Mouse (Mus musculus): ENCODE results near the gene Plcb1. TPM values are rescaled to one million over a fixed set of nuclear protein-coding genes. Genes with fewer than 3 reads are reported as not detected.
"Not testable (repeated sequence)": the region's sequence is repeated elsewhere in the genome, so short reads cannot be mapped to it uniquely, and the experiment has no call there.

Plcb1 gene
- total RNA-seq, 1 experiment from 2014 or later, result 2.3 TPM

DNA sequence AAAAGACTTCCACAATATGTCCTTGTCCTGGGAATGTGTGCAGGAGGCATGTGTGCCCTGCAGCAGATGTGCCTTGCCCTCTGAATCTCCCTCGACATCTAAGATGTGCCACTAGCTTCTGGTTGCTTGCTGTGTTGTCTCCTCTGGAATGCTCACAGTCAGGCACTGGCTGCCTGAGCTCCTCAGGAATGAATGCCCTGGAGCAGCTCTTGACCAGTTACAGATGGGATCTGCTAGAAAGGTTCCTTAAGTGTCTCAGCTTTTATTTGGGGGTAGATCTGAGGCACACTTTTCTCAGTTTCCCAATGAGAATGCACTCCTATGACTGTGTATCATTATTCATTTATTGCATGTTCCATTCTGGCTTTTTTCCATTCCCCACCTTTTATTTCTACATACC lies 151.8 kb downstream of the Plcb1 start:
- ATAC-seq (ENCODE audit: extremely low read depth, insufficient number of reproducible peaks, low FRiP score, poor library complexity, severe bottlenecking), result no peak

GRCm38 (mm10) chr2:134942039-134942438 lies 156.2 kb downstream of the Plcb1 start:
- ATAC-seq (ENCODE audit: extremely low read depth, insufficient number of reproducible peaks, low FRiP score, poor library complexity, severe bottlenecking), result no peak

- no peak for ATAC-seq (ENCODE audit: extremely low read depth, insufficient number of reproducible peaks, low FRiP score, poor library complexity, severe bottlenecking)
These were observed 157.1 kb downstream of the Plcb1 start for GRCm38 (mm10) chr2:134942919-134943318.

GRCm38 (mm10) chr2:134946331-134946730 lies 160.5 kb downstream of the Plcb1 start:
- no peak for ATAC-seq (ENCODE audit: extremely low read depth, insufficient number of reproducible peaks, low FRiP score, poor library complexity, severe bottlenecking)

- no peak for ATAC-seq (ENCODE audit: extremely low read depth, insufficient number of reproducible peaks, low FRiP score, poor library complexity, severe bottlenecking)
These were observed 161.0 kb downstream of the Plcb1 start for GRCm38 (mm10) chr2:134946911-134947310.

- no peak for ATAC-seq (ENCODE audit: extremely low read depth, insufficient number of reproducible peaks, low FRiP score, poor library complexity, severe bottlenecking)
These were observed 166.2 kb downstream of the Plcb1 start for GRCm38 (mm10) chr2:134952088-134952487.

GRCm38 (mm10) chr2:134956436-134956835 lies 170.6 kb downstream of the Plcb1 start:
- no peak for ATAC-seq (ENCODE audit: extremely low read depth, insufficient number of reproducible peaks, low FRiP score, poor library complexity, severe bottlenecking)

- ATAC-seq (ENCODE audit: extremely low read depth, insufficient number of reproducible peaks, low FRiP score, poor library complexity, severe bottlenecking), result no peak
These were observed 180.3 kb downstream of the Plcb1 start for GRCm38 (mm10) chr2:134966131-134966530.

GRCm38 (mm10) chr2:134968380-134968779 lies 182.5 kb downstream of the Plcb1 start:
- no peak for ATAC-seq (ENCODE audit: extremely low read depth, insufficient number of reproducible peaks, low FRiP score, poor library complexity, severe bottlenecking)

GRCm38 (mm10) chr2:134972376-134972775 lies 186.5 kb downstream of the Plcb1 start:
- ATAC-seq (ENCODE audit: extremely low read depth, insufficient number of reproducible peaks, low FRiP score, poor library complexity, severe bottlenecking), result no peak

GRCm38 (mm10) chr2:134974711-134975110 lies 188.8 kb downstream of the Plcb1 start:
- ATAC-seq (ENCODE audit: extremely low read depth, insufficient number of reproducible peaks, low FRiP score, poor library complexity, severe bottlenecking), result no peak

DNA sequence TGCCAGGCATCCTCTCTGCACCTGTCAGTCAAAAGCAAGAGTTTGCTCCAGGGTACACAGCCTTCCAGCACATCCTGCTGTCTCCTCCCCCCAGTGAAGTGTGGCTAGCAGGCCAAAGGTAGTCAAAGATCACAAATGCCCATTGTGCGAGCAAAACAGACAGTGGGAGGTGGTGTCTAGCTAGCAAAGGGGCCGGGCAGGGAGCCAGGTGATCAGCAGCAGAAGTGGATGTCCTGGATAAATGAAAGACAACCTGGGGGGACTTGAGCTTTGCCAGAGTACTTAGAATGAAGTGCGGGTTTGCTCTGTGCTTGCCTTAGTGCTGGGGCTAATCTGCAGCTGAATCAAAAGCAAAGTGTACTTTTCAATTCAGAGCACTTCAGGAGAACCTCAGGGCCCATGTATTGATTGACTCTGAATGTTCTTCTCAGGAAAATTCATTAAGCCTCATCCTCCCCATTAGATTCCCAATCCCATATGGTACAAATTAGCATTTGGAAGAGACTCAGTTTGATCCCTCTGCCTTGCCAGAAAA lies 191.0 kb downstream of the Plcb1 start:
- ATAC-seq (ENCODE audit: extremely low read depth, insufficient number of reproducible peaks, low FRiP score, poor library complexity, severe bottlenecking), result no peak

- no peak for ATAC-seq (ENCODE audit: extremely low read depth, insufficient number of reproducible peaks, low FRiP score, poor library complexity, severe bottlenecking)
These were observed 191.8 kb downstream of the Plcb1 start for GRCm38 (mm10) chr2:134977641-134978040.

GRCm38 (mm10) chr2:134981394-134981793 lies 195.5 kb downstream of the Plcb1 start:
- no peak for ATAC-seq (ENCODE audit: extremely low read depth, insufficient number of reproducible peaks, low FRiP score, poor library complexity, severe bottlenecking)

DNA sequence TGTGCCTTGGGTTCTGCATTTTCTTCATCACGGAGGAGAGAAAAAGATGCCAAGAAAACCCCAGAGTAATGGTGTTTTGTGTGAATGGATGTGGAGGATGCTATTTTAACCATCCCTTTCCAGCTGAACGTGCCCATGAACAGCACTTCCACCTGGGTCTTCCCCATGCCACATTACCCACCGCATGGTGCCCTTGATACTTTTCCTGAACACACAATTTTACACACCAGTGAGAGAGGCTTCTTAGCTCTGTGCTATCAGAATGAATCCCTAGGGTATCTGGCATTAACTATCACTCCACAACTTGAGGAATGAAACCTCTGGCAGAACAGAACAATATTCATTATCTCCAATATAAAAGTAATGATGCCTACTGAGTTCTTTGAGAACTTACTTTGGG lies 199.0 kb downstream of the Plcb1 start:
- ATAC-seq (ENCODE audit: extremely low read depth, insufficient number of reproducible peaks, low FRiP score, poor library complexity, severe bottlenecking), result no peak

- ATAC-seq (ENCODE audit: extremely low read depth, insufficient number of reproducible peaks, low FRiP score, poor library complexity, severe bottlenecking), result no peak
These were observed 202.1 kb downstream of the Plcb1 start for GRCm38 (mm10) chr2:134987978-134988377.

- ATAC-seq (ENCODE audit: extremely low read depth, insufficient number of reproducible peaks, low FRiP score, poor library complexity, severe bottlenecking), result no peak
These were observed 203.9 kb downstream of the Plcb1 start for GRCm38 (mm10) chr2:134989650-134990292.

DNA sequence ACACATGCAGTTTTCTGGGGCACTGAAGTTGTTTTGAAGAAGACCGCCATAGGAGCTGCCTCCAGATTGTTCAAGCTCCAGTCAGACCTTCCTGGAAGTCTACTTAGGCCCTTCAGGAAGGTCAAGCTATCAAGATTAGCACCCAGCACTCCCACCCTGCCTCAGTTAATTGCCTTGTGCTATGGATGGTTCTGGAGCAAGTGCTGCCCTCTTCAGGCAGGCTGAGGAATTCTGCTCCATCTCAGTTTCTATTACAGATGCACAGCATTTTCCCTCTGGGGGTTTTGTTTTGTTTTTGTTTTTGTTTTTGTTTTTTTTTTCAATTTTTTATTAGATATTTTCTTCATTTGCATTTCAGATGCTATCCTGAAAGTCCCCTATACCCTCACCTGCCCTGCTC lies 221.3 kb downstream of the Plcb1 start:
- no peak for ATAC-seq (ENCODE audit: extremely low read depth, insufficient number of reproducible peaks, low FRiP score, poor library complexity, severe bottlenecking)

DNA sequence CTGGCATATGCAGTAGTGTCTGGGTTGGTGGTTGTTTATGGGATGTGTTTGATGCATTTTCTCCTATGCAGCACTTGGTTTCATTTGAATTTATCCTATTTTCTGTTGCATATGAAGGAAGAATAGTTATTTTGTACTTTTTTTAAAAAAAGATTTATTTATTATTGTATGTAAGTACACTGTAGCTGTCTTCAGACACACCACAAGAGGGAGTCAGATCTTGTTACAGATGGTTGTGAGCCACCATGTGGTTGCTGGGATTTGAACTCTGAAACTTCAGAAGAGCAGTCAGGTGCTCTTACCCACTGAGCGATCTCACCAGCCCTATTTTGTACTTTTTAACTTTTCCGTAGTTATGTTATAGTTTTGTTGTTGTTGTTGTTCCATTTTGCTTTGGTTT lies 222.0 kb downstream of the Plcb1 start:
- not testable (repeated sequence) for ATAC-seq (ENCODE audit: extremely low read depth, insufficient number of reproducible peaks, low FRiP score, poor library complexity, severe bottlenecking)

DNA sequence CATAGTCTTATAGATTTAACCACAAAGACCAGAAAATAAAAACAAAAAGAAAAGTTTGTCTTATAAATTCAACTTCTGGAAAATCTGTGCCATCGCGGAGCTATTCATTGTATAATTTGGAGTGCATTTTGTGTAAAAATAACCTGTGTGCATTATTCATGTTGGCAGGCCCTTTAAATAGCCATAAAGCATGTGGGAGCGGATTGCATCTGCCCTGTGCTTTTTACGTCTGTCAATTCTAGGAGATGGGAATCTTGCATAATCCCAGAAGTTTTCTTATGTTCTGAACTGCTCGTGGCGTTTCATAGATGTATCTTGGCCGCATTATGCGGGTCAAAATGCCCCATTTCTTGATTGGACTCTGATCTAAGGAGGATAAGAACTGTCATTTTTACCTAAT lies 224.5 kb downstream of the Plcb1 start:
- ATAC-seq (ENCODE audit: extremely low read depth, insufficient number of reproducible peaks, low FRiP score, poor library complexity, severe bottlenecking), result no peak

- ATAC-seq (ENCODE audit: extremely low read depth, insufficient number of reproducible peaks, low FRiP score, poor library complexity, severe bottlenecking), result no peak
These were observed 229.6 kb downstream of the Plcb1 start for GRCm38 (mm10) chr2:135015501-135015900.

All from neutrophil, adult 5-6 weeks (primary cell).